Mouse (Mus musculus) adrenal gland, adult (tissue): ENCODE measurements around the gene 6430571L13Rik.

Experiments
- DNase-seq, 2 experiments: peaks; one replicate each; pipeline ENCODE4 v3.0.0; 2022 to 2023; ENCODE audit warnings: low spot score in 1 of 2; ENCODE audit not compliant: inconsistent age in 2 of 2

6430571L13Rik gene

GRCm38 (mm10) chr9:107377961-107378512, 37.6 kb downstream of the 6430571L13Rik start:
- DNase-seq = peak in 1 of 2 experiments; percentile 49

GRCm38 (mm10) chr9:107381723-107382122, 41.3 kb downstream of the 6430571L13Rik start:
- peak; percentile 15 to 51 for DNase-seq

GRCm38 (mm10) chr9:107384396-107384795, 44.0 kb downstream of the 6430571L13Rik start:
- no peak for DNase-seq

- peak in 1 of 2 experiments; percentile 45 for DNase-seq
Measured at GRCm38 (mm10) chr9:107386722-107387121, 46.3 kb downstream of the 6430571L13Rik start.

GRCm38 (mm10) chr9:107387708-107388107, 47.3 kb downstream of the 6430571L13Rik start:
- no peak for DNase-seq

GRCm38 (mm10) chr9:107388263-107388662, 47.9 kb downstream of the 6430571L13Rik start:
- DNase-seq = no peak

- DNase-seq = peak in 1 of 2 experiments; percentile 39
Measured at GRCm38 (mm10) chr9:107396397-107396796, 56.0 kb downstream of the 6430571L13Rik start.

GRCm38 (mm10) chr9:107398968-107399367, 58.6 kb downstream of the 6430571L13Rik start:
- no peak for DNase-seq

- DNase-seq = peak; percentile 70 to 92
Measured at GRCm38 (mm10) chr9:107399491-107399971, 59.1 kb downstream of the 6430571L13Rik start, which contains the start of gene Cacna2d2. Cacna2d2 (plus strand) TSS chr9:107399612.

GRCm38 (mm10) chr9:107400060-107400511, 59.7 kb downstream of the 6430571L13Rik start:
- DNase-seq = peak in 1 of 2 experiments; percentile 15

- peak in 1 of 2 experiments; percentile 28 for DNase-seq
Measured at GRCm38 (mm10) chr9:107400666-107401285, 60.4 kb downstream of the 6430571L13Rik start.
